Mouse (Mus musculus) naive thymus-derived CD4-positive, alpha-beta T cell, adult 2 months (primary cell): ENCODE measurements around the gene Nusap1.
"Not testable (repeated sequence)": the region's sequence is repeated elsewhere in the genome, so short reads cannot be mapped to it uniquely, and the experiment has no call there.

Source experiments
- DNase-seq: peaks from one replicate; pipeline ENCODE4 v3.0.0-alpha.2; 2011; ENCODE audit warnings: low read depth

Nusap1 gene

GRCm38 (mm10) chr2:119644254-119644653 is 26.2 kb downstream of the Nusap1 start:
- no peak for DNase-seq

GRCm38 (mm10) chr2:119662220-119663182 is 44.4 kb downstream of the Nusap1 start, which contains the start of gene Ndufaf1:
TSS of gene Ndufaf1 (minus strand) at chr2:119662827.
- peak; percentile 77 for DNase-seq

GRCm38 (mm10) chr2:119665744-119666143 is 47.6 kb downstream of the Nusap1 start:
- DNase-seq = not testable (repeated sequence)

GRCm38 (mm10) chr2:119669010-119669409 is 50.9 kb downstream of the Nusap1 start:
- DNase-seq = peak; percentile 78

GRCm38 (mm10) chr2:119674525-119675214 is 56.6 kb downstream of the Nusap1 start, which contains the start of gene Rtf1:
TSS of gene Rtf1 (plus strand) at chr2:119675068.
- peak; percentile 95 for DNase-seq

GRCm38 (mm10) chr2:119675215-119675784 is 57.2 kb downstream of the Nusap1 start:
- peak; percentile 67 for DNase-seq

GRCm38 (mm10) chr2:119675831-119676230 is 57.7 kb downstream of the Nusap1 start:
- peak; percentile 58 for DNase-seq

GRCm38 (mm10) chr2:119683706-119684105 is 65.6 kb downstream of the Nusap1 start:
- DNase-seq = no peak

GRCm38 (mm10) chr2:119692003-119692701 is 74.1 kb downstream of the Nusap1 start:
- peak; percentile 16 for DNase-seq

GRCm38 (mm10) chr2:119694826-119695225 is 76.7 kb downstream of the Nusap1 start:
- no peak for DNase-seq

GRCm38 (mm10) chr2:119696111-119696510 is 78.0 kb downstream of the Nusap1 start:
- no peak for DNase-seq

- DNase-seq = no peak
Measured at GRCm38 (mm10) chr2:119698472-119698871, 80.4 kb downstream of the Nusap1 start.

GRCm38 (mm10) chr2:119699962-119700361 is 81.9 kb downstream of the Nusap1 start:
- no peak for DNase-seq
